13 mouse cellular contexts compared by ENCODE assay signal in the genomic region with DNA sequence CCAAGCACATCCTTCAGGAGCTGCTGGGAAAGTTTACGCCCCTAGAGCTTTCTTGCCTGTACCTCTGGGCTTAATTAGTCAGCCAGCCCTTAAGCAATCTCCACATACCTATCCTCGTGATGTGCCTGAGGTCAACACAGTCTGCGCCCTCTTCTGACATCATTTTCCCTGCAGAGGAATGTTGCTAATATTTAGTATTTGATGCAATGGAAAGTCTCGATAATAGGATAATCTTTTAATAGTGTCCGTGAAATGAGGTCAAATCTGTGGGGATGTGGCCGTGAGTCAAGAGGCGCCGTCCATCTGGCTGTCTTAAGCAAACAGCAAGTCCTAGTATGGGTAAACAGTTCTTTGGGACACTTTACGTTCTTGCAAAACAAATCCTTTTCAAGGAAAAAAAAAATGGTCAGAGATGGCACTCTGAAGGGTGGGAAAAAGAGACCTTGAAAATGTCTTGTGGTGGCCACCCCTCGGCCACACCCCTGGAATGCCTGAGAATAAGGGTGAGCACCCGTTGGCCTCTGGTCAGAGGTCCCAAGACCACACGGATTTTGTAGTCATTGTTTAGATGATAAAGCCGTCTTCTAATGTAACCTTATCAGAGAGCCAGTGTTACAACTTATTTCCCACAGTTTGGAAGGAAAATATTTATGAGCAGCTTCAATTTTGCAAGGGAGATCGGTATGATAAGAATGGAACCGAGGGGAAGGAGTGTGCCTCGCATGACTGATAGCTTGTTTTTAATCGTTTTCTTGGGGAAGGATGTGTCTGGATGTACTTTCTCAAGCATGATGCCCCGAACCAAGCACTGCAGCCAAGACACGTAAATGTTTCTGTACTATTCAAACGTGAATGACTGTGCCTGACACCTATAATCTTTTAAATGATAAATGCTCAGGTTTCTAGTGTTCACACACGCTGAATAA.
DNase-seq lines count a peak whose midpoint lies in the region; ATAC-seq and TF ChIP-seq lines count a peak whose summit lies in the region.
"Had no signal": no experiment of that assay in that cellular context is flagged by ENCODE, and none has a peak within 500 bp of the region (broad histone marks: within the 10 kb centered on the region; RNA-seq: fewer than 3 reads in every experiment).

No protein-coding gene starts in this region.

- peak; percentile 48 for DNase-seq in cerebellum, adult 11-12 months
- peak; percentile 19 for DNase-seq in liver, adult 2 months (ENCODE audit: extremely low read depth, low read depth, low spot score)
- peak; percentile 40 for DNase-seq in heart, postnatal 25 days (ENCODE audit: low spot score)
- DNase-seq in forebrain, embryonic 10.5 days (ENCODE audit: extremely low spot score, low spot score), result no peak
- no peak for DNase-seq in forebrain, embryonic 14.5 days (ENCODE audit: low spot score)
- DNase-seq: midbrain, embryonic 14.5 days; thymus, postnatal 25 days had no signal

- H3ac ChIP-seq in myocyte (ENCODE audit: control insufficient read depth, insufficient read length), result no peak overlapping the region

- ATAC-seq in cerebellum, adult (ENCODE audit: insufficient number of reproducible peaks, low FRiP score, low TSS enrichment), result no peak
- ATAC-seq in liver, embryonic 12.5 days, result no peak
- ATAC-seq in forebrain, embryonic 14.5 days, result no peak
- ATAC-seq: hindbrain, postnatal 0 days had no signal

- H3K4me1 ChIP-seq in liver, adult 2 months (ENCODE audit: control insufficient read depth, insufficient read depth, low read length), result 0 out of 2 replicates have a peak, but pooled peaks cover 4% of the 10 kb centered on the region
- peaks cover 11% of the 10 kb centered on the region; the same call in 1 of the 2 replicates for H3K4me1 ChIP-seq in liver, embryonic 12.5 days
- peaks cover 5% of the 10 kb centered on the region; the same call in 1 of the 2 replicates for H3K4me1 ChIP-seq in forebrain, embryonic 10.5 days
- H3K4me1 ChIP-seq in forebrain, embryonic 14.5 days (ENCODE audit: control insufficient read depth, insufficient read depth, low read length), result no peaks in the 10 kb centered on the region

- H3K9ac ChIP-seq in liver, adult 2 months (ENCODE audit: low read depth, low read length), result no peak overlapping the region
- H3K9ac ChIP-seq in liver, embryonic 12.5 days, result no peak overlapping the region
- H3K9ac ChIP-seq in forebrain, embryonic 14.5 days (ENCODE audit: low read length), result no peak overlapping the region
- H3K9ac ChIP-seq: limb, embryonic 13.5 days; neural tube, embryonic 15.5 days had no signal

- no peak overlapping the region; the same call in 1 of the 2 replicates for H3K27ac ChIP-seq in liver, adult 2 months (replicated peaks; ENCODE audit: insufficient read depth, low read depth, low read length)
- no peak overlapping the region for H3K27ac ChIP-seq in liver, embryonic 12.5 days
- no peak overlapping the region for H3K27ac ChIP-seq in forebrain, embryonic 10.5 days
- no peak overlapping the region for H3K27ac ChIP-seq in forebrain, embryonic 14.5 days (ENCODE audit: low read depth, low read length)
- H3K27ac ChIP-seq: hindbrain, postnatal 0 days; limb, embryonic 13.5 days; neural tube, embryonic 15.5 days had no signal

- no peak overlapping the region for H3K4me2 ChIP-seq in liver, embryonic 12.5 days
- peak overlapping the region; percentile 59 for H3K4me2 ChIP-seq in myocyte (ENCODE audit: low read depth)
- no peak overlapping the region for H3K4me2 ChIP-seq in forebrain, embryonic 14.5 days (ENCODE audit: low read length)
- H3K4me2 ChIP-seq: limb, embryonic 13.5 days; neural tube, embryonic 15.5 days had no signal

- no peak overlapping the region for H3K4me3 ChIP-seq in liver, adult 2 months (ENCODE audit: insufficient read depth, low read depth, low read length)
- no peak overlapping the region for H3K4me3 ChIP-seq in liver, embryonic 12.5 days
- no peak overlapping the region for H3K4me3 ChIP-seq in myocyte
- H3K4me3 ChIP-seq in forebrain, embryonic 10.5 days, result no peak overlapping the region
- H3K4me3 ChIP-seq in forebrain, embryonic 14.5 days (ENCODE audit: low read depth, low read length), result no peak overlapping the region
- H3K4me3 ChIP-seq: limb, embryonic 13.5 days; neural tube, embryonic 15.5 days had no signal

- no peaks in the 10 kb centered on the region for H3K79me2 ChIP-seq in liver, adult 2 months (ENCODE audit: control insufficient read depth, insufficient read depth, low read length)
- no peaks in the 10 kb centered on the region for H3K79me2 ChIP-seq in myocyte (ENCODE audit: control insufficient read depth, insufficient read depth)

- TF ChIP-seq CTCF in liver, adult 2 months (IDR thresholded peaks at IDR 0.05; ENCODE audit: low read depth, low read length), result no peak

- H3K36me3 ChIP-seq in liver, adult 2 months (ENCODE audit: control insufficient read depth, insufficient read depth, low read length), result no peaks in the 10 kb centered on the region
- H3K36me3 ChIP-seq in liver, embryonic 12.5 days, result no peaks in the 10 kb centered on the region
- no peaks in the 10 kb centered on the region for H3K36me3 ChIP-seq in myocyte (ENCODE audit: control insufficient read depth, insufficient read depth)
- no peaks in the 10 kb centered on the region for H3K36me3 ChIP-seq in forebrain, embryonic 10.5 days (replicated peaks)
- H3K36me3 ChIP-seq in forebrain, embryonic 14.5 days (ENCODE audit: control insufficient read depth, insufficient read depth, low read length), result no peaks in the 10 kb centered on the region
- H3K36me3 ChIP-seq: limb, embryonic 13.5 days; neural tube, embryonic 15.5 days had no signal

- WGBS in liver, adult 2 months, result 36% methylated on average over 21 of the region's 21 CpGs
- WGBS in liver, embryonic 12.5 days (ENCODE audit: insufficient replicate concordance), result 46% methylated on average over 21 of the region's 21 CpGs
- 85% methylated on average over 21 of the region's 21 CpGs for WGBS in forebrain, embryonic 10.5 days
- 84% methylated on average over 21 of the region's 21 CpGs for WGBS in forebrain, embryonic 14.5 days

- no peak for TF ChIP-seq POLR2A in liver, adult 2 months (IDR thresholded peaks at IDR 0.05; ENCODE audit: extremely low read depth, insufficient read depth, low read length)
- no peak for TF ChIP-seq POLR2A in myocyte (IDR thresholded peaks at IDR 0.05; ENCODE audit: insufficient read length, low read depth)

- intact Hi-C loops in heart, postnatal 25 days (cut with DNase I), result no loop called here

- no peaks in the 10 kb centered on the region for H3K9me3 ChIP-seq in liver, embryonic 12.5 days (replicated peaks)
- no peaks in the 10 kb centered on the region for H3K9me3 ChIP-seq in forebrain, embryonic 10.5 days
- no peaks in the 10 kb centered on the region for H3K9me3 ChIP-seq in forebrain, embryonic 14.5 days (replicated peaks; ENCODE audit: control insufficient read depth, low read length)
- H3K9me3 ChIP-seq: limb, embryonic 13.5 days; neural tube, embryonic 15.5 days had no signal

- H3K27me3 ChIP-seq in liver, adult 2 months (ENCODE audit: control insufficient read depth, insufficient read depth, low read length), result no peaks in the 10 kb centered on the region
- no peaks in the 10 kb centered on the region for H3K27me3 ChIP-seq in liver, embryonic 12.5 days (replicated peaks)
- no peaks in the 10 kb centered on the region for H3K27me3 ChIP-seq in myocyte (ENCODE audit: control insufficient read depth, insufficient read depth, insufficient read length)
- peaks cover 16% of the 10 kb centered on the region for H3K27me3 ChIP-seq in forebrain, embryonic 10.5 days (ENCODE audit: poor library complexity, severe bottlenecking)
- no peaks in the 10 kb centered on the region for H3K27me3 ChIP-seq in forebrain, embryonic 14.5 days (replicated peaks; ENCODE audit: control insufficient read depth, insufficient read depth, low read length)
- H3K27me3 ChIP-seq: limb, embryonic 13.5 days; neural tube, embryonic 15.5 days had no signal

TF ChIP-seq in myocyte, 11 proteins besides CTCF, POLR2A, EP300 and RAD21:
- TF ChIP-seq TCF12 (IDR thresholded peaks at IDR 0.05; ENCODE audit: insufficient read depth, poor library complexity, severe bottlenecking), result no peak

Comparison
In these comparisons a context has a peak if more than half of its experiments do, and no peak if none do; other contexts are left out.
1. DNase-seq: peak in cerebellum, adult 11-12 months (single experiment), liver, adult 2 months (single experiment) and heart, postnatal 25 days (single experiment); none in forebrain, embryonic 10.5 days (single experiment) and forebrain, embryonic 14.5 days (single experiment).